Mouse (Mus musculus): Measurements from ENCODE around the gene Fgd3.

DNA sequence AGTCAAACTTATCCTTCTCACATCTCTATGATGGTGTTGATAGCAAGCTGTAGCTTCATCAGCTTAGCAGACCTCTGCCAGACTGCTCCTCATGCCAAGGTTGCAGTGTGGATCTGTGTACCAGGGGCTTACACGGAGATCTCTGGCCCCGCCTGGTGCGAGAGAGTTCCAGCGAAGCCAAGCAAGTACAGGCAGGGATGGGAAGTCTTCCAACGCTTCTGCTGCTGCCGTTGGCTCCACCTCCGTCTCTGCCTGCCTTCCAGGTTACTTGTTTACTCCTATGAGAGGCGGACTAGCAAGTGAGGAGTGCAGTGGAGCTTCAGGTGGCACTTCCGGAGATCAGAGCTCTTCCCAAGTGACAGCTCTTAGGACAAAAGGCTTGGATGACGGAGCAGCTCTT is 95.8 kb downstream of the Fgd3 start:
- TF ChIP-seq CTCF (IDR thresholded peaks at IDR 0.05; ENCODE audit: insufficient read depth, low read length) (no peak), POLR2A (IDR thresholded peaks at IDR 0.05; ENCODE audit: borderline replicate concordance, extremely low read depth, low read depth, low read length) (no peak)

Measured in lung, adult 2 months (tissue).